ENCODE assay signal across 8 mouse cellular contexts in the genomic region with DNA sequence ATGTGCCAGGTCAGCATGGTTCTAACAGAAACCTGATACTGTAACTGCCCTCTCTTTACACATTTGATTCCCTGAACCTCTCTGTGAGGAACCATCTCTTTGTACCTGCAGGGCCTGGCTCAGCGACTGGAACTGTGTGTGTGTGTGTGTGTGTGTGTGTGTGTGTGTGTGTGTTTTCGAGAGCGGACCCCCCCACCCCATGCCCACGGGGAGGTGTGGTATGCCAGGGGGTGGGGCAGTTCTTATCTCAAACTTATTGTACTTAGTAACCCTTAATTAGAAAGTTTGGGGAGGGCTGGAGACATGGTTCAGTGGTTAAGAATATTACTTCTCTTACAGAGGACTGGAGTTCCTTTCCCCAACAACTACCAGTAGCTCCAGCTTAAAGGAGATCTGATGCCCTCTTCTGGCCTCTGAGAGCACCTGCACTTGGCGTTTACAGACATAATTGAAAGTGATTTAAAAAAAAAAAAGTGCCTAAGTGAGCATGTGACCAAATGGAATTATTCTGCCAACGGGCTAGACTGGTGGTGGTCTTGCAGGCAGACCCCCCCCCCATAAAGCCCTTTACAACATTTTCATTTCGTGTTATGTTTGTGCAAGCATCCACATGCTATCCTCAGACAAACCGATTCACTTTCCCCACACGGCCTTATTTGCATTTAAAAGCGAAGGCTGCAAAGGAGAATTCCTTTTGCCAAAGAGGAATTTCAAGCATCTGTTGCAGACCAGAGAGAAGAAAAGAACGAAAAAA.
DNase-seq lines count a peak whose midpoint lies in the region; ATAC-seq and TF ChIP-seq lines count a peak whose summit lies in the region.

No protein-coding gene starts in this region.

- H3K27ac ChIP-seq in ES-E14 (ENCODE audit: insufficient read depth, low read depth, low read length, poor library complexity, severe bottlenecking), result peak overlapping the region; percentile 96
- H3K27ac ChIP-seq in forebrain, embryonic 10.5 days, result peak overlapping the region; percentile 90
- peak overlapping the region; percentile 95 for H3K27ac ChIP-seq in neural tube, embryonic 13.5 days (replicated peaks)

- in situ Hi-C loops in ES-E14 (cut with MboI; ENCODE audit: low sequenced_read_pairs in 2 of 2, unreplicated experiment in 2 of 2), result no loop called here

- peak overlapping the region; percentile 31 to 73; a peak in 3 of 4 replicates for H3K4me3 ChIP-seq in ES-E14 (ENCODE audit: insufficient read depth in 1 of 2, low read depth in 1 of 2, low read length in 2 of 2, poor library complexity in 1 of 2, severe bottlenecking in 1 of 2)
- H3K4me3 ChIP-seq in forebrain, embryonic 10.5 days, result peak overlapping the region; percentile 41
- peak overlapping the region; percentile 54 for H3K4me3 ChIP-seq in lung, adult 2 months (replicated peaks; ENCODE audit: extremely low read depth, low read depth, low read length)
- H3K4me3 ChIP-seq in neural tube, embryonic 13.5 days, result peak overlapping the region; percentile 24

- H3K4me1 ChIP-seq in ES-E14 (ENCODE audit: control insufficient read depth in 2 of 2, insufficient read depth in 2 of 2, low read length in 2 of 2, poor library complexity in 1 of 2), result peaks cover 0 to 6% of the 10 kb centered on the region in 2 experiments; a peak in 1 of 4 replicates
- H3K4me1 ChIP-seq in forebrain, embryonic 10.5 days, result peaks cover 22% of the 10 kb centered on the region
- H3K4me1 ChIP-seq in lung, adult 2 months (ENCODE audit: control insufficient read depth, insufficient read depth, low read length), result peaks cover 10% of the 10 kb centered on the region
- H3K4me1 ChIP-seq in neural tube, embryonic 13.5 days (replicated peaks), result peaks cover 18% of the 10 kb centered on the region; the same call in 1 of the 2 replicates

- peak; percentile 67; the same call in 1 of the 2 replicates for TF ChIP-seq CTCF in brain, embryonic 14.5 days (IDR thresholded peaks at IDR 0.05; ENCODE audit: borderline replicate concordance, extremely low read depth, insufficient read depth, insufficient read length)
- TF ChIP-seq CTCF in lung, adult 2 months (IDR thresholded peaks at IDR 0.05; ENCODE audit: insufficient read depth, low read length), result peak; percentile 33; the same call in 1 of the 2 replicates

- peak overlapping the region; percentile 52; the same call in 1 of the 2 replicates for H3K9ac ChIP-seq in ES-E14 (ENCODE audit: insufficient read depth, low read depth, low read length, poor library complexity, severe bottlenecking)
- H3K9ac ChIP-seq in neural tube, embryonic 13.5 days, result peak overlapping the region; percentile 57

- peak overlapping the region; percentile 50 for H3K4me2 ChIP-seq in neural tube, embryonic 13.5 days

- WGBS in forebrain, embryonic 10.5 days, result 16% methylated on average over 11 of the region's 11 CpGs
- 20% methylated on average over 11 of the region's 11 CpGs for WGBS in lung, adult 2 months
- 23% methylated on average over 9 of the region's 11 CpGs for WGBS in neural tube, embryonic 13.5 days

- no peaks in the 10 kb centered on the region for H3K27me3 ChIP-seq in forebrain, embryonic 10.5 days (ENCODE audit: poor library complexity, severe bottlenecking)
- no peaks in the 10 kb centered on the region for H3K27me3 ChIP-seq in neural tube, embryonic 13.5 days

- H3K9me3 ChIP-seq in ES-E14 (ENCODE audit: control insufficient read depth, insufficient read depth, low read depth, low read length), result no peaks in the 10 kb centered on the region
- no peaks in the 10 kb centered on the region for H3K9me3 ChIP-seq in forebrain, embryonic 10.5 days
- H3K9me3 ChIP-seq in neural tube, embryonic 13.5 days, result no peaks in the 10 kb centered on the region

- peak; percentile 78 to 84 for ATAC-seq in hematopoietic stem cell, adult 5-6 weeks (replicated peaks in 1 of 2; ENCODE audit: insufficient read depth in 1 of 2, low FRiP score in 2 of 2, low TSS enrichment in 1 of 2, low read depth in 1 of 2, poor library complexity in 2 of 2, severe bottlenecking in 2 of 2)
- ATAC-seq in neural tube, embryonic 13.5 days (ENCODE audit: low read depth), result peak; percentile 70

- DNase-seq in ES-E14 (ENCODE audit: low read depth, low spot score), result peak; percentile 51
- DNase-seq in brain, embryonic 14.5 days (ENCODE audit: low read depth), result peak; percentile 95
- peak; percentile 37 for DNase-seq in forebrain, embryonic 10.5 days (ENCODE audit: extremely low spot score, low spot score)
- peak; percentile 6 to 78 for DNase-seq in layer of hippocampus, adult 18-20 months (ENCODE audit: low spot score in 2 of 2)
- DNase-seq in lung, adult 2 months, result peak; percentile 15
- no peak for DNase-seq in urinary bladder, postnatal 10 days (ENCODE audit: low spot score)

- no peaks in the 10 kb centered on the region for H3K36me3 ChIP-seq in ES-E14 (ENCODE audit: control insufficient read depth, insufficient read depth, low read length, poor library complexity, severe bottlenecking)
- no peaks in the 10 kb centered on the region for H3K36me3 ChIP-seq in forebrain, embryonic 10.5 days (replicated peaks)
- H3K36me3 ChIP-seq in neural tube, embryonic 13.5 days, result no peaks in the 10 kb centered on the region

- no peak for TF ChIP-seq POLR2A in brain, embryonic 14.5 days (IDR thresholded peaks at IDR 0.05; ENCODE audit: borderline replicate concordance, extremely low read depth, insufficient read depth, insufficient read length, poor library complexity, severe bottlenecking)
- no peak for TF ChIP-seq POLR2A in lung, adult 2 months (IDR thresholded peaks at IDR 0.05; ENCODE audit: borderline replicate concordance, extremely low read depth, low read depth, low read length)

TF ChIP-seq in ES-E14, 5 proteins besides CTCF, POLR2A, EP300 and RAD21:
- TF ChIP-seq ZNF384 (IDR thresholded peaks at IDR 0.05; ENCODE audit: low read depth, low read length) (peak; percentile 90), CHD2 (IDR thresholded peaks at IDR 0.05; ENCODE audit: low read depth, low read length) (no peak), ZC3H11A (IDR thresholded peaks at IDR 0.05; ENCODE audit: borderline replicate concordance, low read depth, low read length) (0 out of 2 replicates have a peak, but pooled peaks have one; percentile 9), MAFK (IDR thresholded peaks at IDR 0.05; ENCODE audit: insufficient read depth, low read depth, low read length) (no peak), HCFC1 (IDR thresholded peaks at IDR 0.05; ENCODE audit: borderline replicate concordance, insufficient read depth, low read length) (no peak)
TF ChIP-seq in ES-E14: peak in this region for 2.
